Mouse (Mus musculus) layer of hippocampus, postnatal 36 days (tissue): ENCODE results near the gene Platr17. TPM values are rescaled to one million over a fixed set of nuclear protein-coding genes. Genes with fewer than 3 reads are reported as not detected.
"Not testable (repeated sequence)": the region's sequence is repeated elsewhere in the genome, so short reads cannot be mapped to it uniquely, and the experiment has no call there.

Experiments
- DNase-seq, 2 experiments: peaks; one replicate each; pipeline ENCODE4 v3.0.0; 2022
- microRNA-seq, 2 experiments: library from miRNA; unstranded; fragments of <30 nt; microRNA quantifications; one replicate each; pipeline ENCODE4 v1.2.0; 2021
- total RNA-seq, 2 experiments: library from RNA; stranded (reverse); gene quantifications; 2 replicates each; pipeline ENCODE4 v1.2.3; 2021

Platr17 gene
- total RNA-seq, 2 experiments from 2014 or later, result not detected

GRCm38 (mm10) chr17:33943454-33943853 lies 38.5 kb downstream of the Platr17 start:
- DNase-seq, result no peak

GRCm38 (mm10) chr17:33947430-33948089 lies 42.6 kb downstream of the Platr17 start:
- no peak for DNase-seq

GRCm38 (mm10) chr17:33948090-33948904 lies 43.4 kb downstream of the Platr17 start:
- no peak for DNase-seq

- no peak for DNase-seq
Observed at GRCm38 (mm10) chr17:33948905-33949537, 44.1 kb downstream of the Platr17 start.

- no peak for DNase-seq
Observed at GRCm38 (mm10) chr17:33950131-33950625, 45.2 kb downstream of the Platr17 start.

GRCm38 (mm10) chr17:33951021-33951946 lies 46.3 kb downstream of the Platr17 start, which contains the start of gene B3galt4:
TSS of gene B3galt4 (minus strand) at chr17:33951488.
- peak; percentile 75 to 76 for DNase-seq

DNA sequence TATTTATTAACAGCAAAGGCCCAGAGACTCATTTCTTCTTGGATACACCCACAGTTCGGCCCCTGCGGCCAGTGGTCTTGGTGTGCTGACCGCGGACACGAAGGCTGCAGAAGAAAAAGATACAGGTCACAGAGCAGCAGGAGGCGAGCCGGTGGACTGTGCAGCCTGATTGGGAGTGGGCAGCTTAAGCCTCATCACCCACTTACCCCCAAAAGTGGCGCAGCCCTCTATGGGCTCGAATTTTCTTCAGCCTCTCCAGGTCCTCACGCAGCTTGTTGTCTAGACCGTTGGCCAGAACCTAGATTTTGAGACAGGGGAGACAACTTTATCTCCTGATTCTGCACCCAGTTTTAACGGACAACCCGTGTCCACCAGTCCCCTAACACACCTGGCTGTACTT lies 47.1 kb downstream of the Platr17 start:
- DNase-seq, result not testable (repeated sequence)

- DNase-seq, result no peak
Observed at GRCm38 (mm10) chr17:33952879-33953278, 47.9 kb downstream of the Platr17 start.

GRCm38 (mm10) chr17:33953310-33953709 lies 48.4 kb downstream of the Platr17 start:
- DNase-seq, result no peak

DNA sequence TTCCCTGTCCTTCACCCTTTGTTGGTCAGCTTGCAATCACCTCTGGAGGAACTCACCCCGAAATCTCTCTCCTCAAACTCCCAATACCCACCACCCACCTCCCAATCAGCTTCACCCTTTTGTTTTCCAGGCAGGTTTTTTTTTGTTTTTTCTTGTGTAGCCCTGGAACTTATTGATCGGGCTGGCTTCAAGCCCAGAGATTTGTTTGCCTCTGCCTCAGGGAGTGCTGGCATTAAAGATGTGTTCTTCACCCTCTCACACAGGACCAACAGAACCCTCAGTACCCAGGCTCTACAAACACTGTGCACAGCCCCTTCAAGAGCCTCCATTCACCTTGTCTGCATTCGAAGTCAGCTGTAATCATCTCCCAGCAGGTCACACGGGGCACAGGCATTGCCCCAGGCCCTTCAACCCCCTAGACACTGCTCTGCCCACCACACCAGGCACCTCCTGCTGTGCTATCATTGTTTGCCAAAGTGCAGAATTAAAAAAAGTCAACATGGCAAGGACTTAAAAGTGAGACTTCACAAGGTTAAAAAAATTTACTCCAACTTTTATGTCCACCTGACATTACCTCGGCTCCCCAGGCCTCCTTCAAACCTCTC lies 49.1 kb downstream of the Platr17 start:
- DNase-seq, result no peak

DNA sequence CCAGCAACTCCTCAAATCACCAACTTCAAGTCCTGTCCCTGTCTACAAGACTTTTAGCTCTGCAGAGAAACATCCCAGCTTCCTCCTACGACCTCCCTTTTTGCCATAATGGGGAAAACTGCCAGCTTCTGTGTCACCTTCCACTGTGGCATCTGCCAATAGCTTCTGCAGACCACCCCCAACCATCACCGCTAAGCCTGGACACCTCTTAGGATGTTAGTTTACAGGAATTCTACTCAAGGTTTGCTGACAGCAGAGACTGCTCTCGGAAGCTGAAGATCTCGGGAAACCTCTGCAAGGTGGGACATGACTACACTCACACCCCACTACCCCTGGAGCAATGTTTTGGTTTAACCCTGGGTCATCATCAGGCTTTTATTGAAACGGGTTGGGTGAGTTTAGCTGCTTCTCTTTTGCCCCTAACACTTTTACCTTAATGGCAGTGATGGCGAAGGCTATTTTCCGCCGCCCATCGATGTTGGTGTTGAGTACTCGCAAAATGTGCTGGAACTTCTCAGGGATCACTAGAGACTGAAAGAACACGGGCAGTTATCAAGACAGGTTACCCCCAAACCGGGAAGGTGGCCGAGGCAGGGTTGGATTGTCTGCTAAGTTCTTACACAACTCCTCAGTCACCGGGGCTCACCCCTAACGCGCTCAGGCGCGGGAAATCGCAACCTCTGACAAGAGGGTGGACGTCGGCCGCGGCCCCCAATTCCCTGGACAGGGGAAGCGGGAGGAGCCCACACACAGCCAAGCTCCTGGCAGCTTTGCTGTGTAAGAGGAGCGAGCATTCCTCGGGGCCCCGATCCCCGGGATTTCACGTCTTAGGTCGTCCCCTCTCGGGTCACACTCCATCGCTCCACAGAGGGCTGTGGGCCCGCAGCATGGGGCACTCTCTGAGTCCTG lies 50.0 kb downstream of the Platr17 start:
- DNase-seq, result no peak

GRCm38 (mm10) chr17:33955555-33956214 lies 50.8 kb downstream of the Platr17 start, which contains the start of the genes Vps52 and Rps18:
TSS of gene Vps52 (plus strand) at chr17:33955812.
TSS of gene Rps18 (minus strand) at chr17:33956001.
- peak; percentile 93 to 96 for DNase-seq

Small RNA genes lying within 50 kb of the gene (microRNA-seq; reads per million reads assigned to microRNA genes)
- gene Gm27740, result 0 reads per million in 2 experiments

Other genes with a start within 250 kb of the Platr17 start
- gene Hnrnpm, start 218.3 kb upstream of the Platr17 start, total RNA-seq, result 100 to 1,000 TPM; 157 to 166 TPM
- gene March2, start 186.5 kb upstream of the Platr17 start, total RNA-seq, result 10 to 100 TPM; 83.7 to 88.1 TPM
- 100 to 1,000 TPM; 280 to 301 TPM for gene Rab11b, start 144.6 kb upstream of the Platr17 start, total RNA-seq
- 1 to 10 TPM; 3.3 to 5.9 TPM for gene Angptl4, start 123.3 kb upstream of the Platr17 start, total RNA-seq
- gene Kank3, start 94.6 kb upstream of the Platr17 start, total RNA-seq, result 10 to 100 TPM; 35.0 to 36.2 TPM
- gene Rps28, start 80.6 kb upstream of the Platr17 start, total RNA-seq, result 100 to 1,000 TPM; 742 to 754 TPM
- gene Ndufa7, start 80.6 kb upstream of the Platr17 start, total RNA-seq, result 100 to 1,000 TPM; 207 to 228 TPM
- gene Cd320, start 62.0 kb upstream of the Platr17 start, total RNA-seq, result 10 to 100 TPM; 22.2 to 24.9 TPM
- gene Gm7029, start 31.3 kb upstream of the Platr17 start, total RNA-seq, result not detected
- 1 to 10 TPM; 1.9 to 2.5 TPM for gene Kifc1, start 14.5 kb upstream of the Platr17 start, total RNA-seq
- 10 to 100 TPM; 25.4 to 33.0 TPM for gene Daxx, start 4.3 kb downstream of the Platr17 start, total RNA-seq
- 10 to 100 TPM; 32.5 to 38.9 TPM for gene Tapbp, start 10.8 kb downstream of the Platr17 start, total RNA-seq
- gene Zbtb22, start 10.8 kb downstream of the Platr17 start, total RNA-seq, result 10 to 100 TPM; 26.9 to 30.8 TPM
- 10 to 100 TPM; 66.4 to 79.8 TPM for gene Rgl2, start 24.4 kb downstream of the Platr17 start, total RNA-seq
- gene Pfdn6, start 35.2 kb downstream of the Platr17 start, total RNA-seq, result 10 to 100 TPM; 85.6 to 91.8 TPM
- 10 to 100 TPM; 15.9 to 17.9 TPM for gene Wdr46, start 35.5 kb downstream of the Platr17 start, total RNA-seq
- gene B3galt4, start 46.4 kb downstream of the Platr17 start, total RNA-seq, result 1 to 10 TPM; 4.5 to 6.2 TPM
- 10 to 100 TPM; 80.0 to 84.8 TPM for gene Vps52, start 50.7 kb downstream of the Platr17 start, total RNA-seq
- gene Rps18, start 50.9 kb downstream of the Platr17 start, total RNA-seq, result 100 to 1,000 TPM; 327 to 330 TPM
- 10 to 100 TPM; 16.3 to 16.9 TPM for gene H2-K1, start 95.2 kb downstream of the Platr17 start, total RNA-seq
- gene Ring1, start 119.5 kb downstream of the Platr17 start, total RNA-seq, result 10 to 100 TPM; 39.6 to 42.9 TPM
- 10 to 100 TPM; 60.2 to 61.7 TPM for gene H2-Ke6, start 122.9 kb downstream of the Platr17 start, total RNA-seq
- 10 to 100 TPM; 88.5 to 92.6 TPM for gene Slc39a7, start 126.5 kb downstream of the Platr17 start, total RNA-seq
- gene Rxrb, start 126.7 kb downstream of the Platr17 start, total RNA-seq, result 10 to 100 TPM; 77.8 to 79.2 TPM
- 10 to 100 TPM; 20.3 to 21.8 TPM for gene Col11a2, start 134.3 kb downstream of the Platr17 start, total RNA-seq
- gene H2-Oa, start 187.2 kb downstream of the Platr17 start, total RNA-seq, result under 1 TPM; 0.35 to 0.42 TPM
- 10 to 100 TPM; 26.7 to 31.7 TPM for gene H2-DMa, start 214.4 kb downstream of the Platr17 start, total RNA-seq
- 100 to 1,000 TPM; 182 to 193 TPM for gene Brd2, start 217.5 kb downstream of the Platr17 start, total RNA-seq
- under 1 TPM; 0.67 to 0.96 TPM for gene H2-DMb2, start 238.2 kb downstream of the Platr17 start, total RNA-seq
- 1 to 10 TPM in 1 of 2 experiments, under 1 TPM in 1; 0.95 to 1.7 TPM for gene H2-DMb1, start 247.9 kb downstream of the Platr17 start, total RNA-seq